Mouse (Mus musculus): ENCODE measurements around the gene Dnajb13. TPM values are rescaled to one million over a fixed set of nuclear protein-coding genes. Genes with fewer than 3 reads are reported as not detected.
"Not testable (repeated sequence)": the region's sequence is repeated elsewhere in the genome, so short reads cannot be mapped to it uniquely, and the experiment has no call there.

Dnajb13 gene
- polyA plus RNA-seq, 1 experiment from 2014 or later, result 2.8 TPM

DNA sequence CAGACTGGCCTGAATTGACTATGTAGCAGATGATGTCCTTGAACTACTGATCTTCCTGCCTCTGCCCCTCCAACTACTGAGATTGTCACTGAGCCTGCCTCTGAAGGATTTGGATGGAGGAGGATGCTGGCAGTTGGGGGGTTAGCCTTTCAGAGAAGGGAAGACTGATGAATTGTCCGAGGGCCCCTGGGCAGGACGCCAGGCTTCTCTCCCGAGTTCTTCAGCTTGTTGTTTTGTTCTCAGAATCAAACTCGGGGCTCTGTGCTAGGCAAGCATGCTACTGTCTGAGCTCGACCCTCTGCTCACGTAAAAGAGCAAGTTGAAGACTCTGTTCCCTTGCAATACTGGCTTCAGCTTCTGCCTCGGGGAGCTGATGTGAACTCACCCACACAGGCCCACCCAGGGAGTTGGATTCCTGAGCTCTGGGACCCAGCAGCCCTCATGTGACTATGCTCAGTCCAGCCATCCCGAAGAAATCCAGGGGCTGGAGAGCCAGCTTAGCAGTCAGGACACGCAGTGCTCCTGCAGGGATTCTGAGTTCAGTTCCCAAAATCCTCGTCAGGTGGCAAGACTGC, 26.2 kb downstream of the Dnajb13 start:
- Histone ChIP-seq H3K79me2 (ENCODE audit: inconsistent target) (peaks cover 4% of the 10 kb centered on the region), H3K27ac (no peak overlapping the region), H3K4me3 (ENCODE audit: inconsistent target) (no peak overlapping the region), H3K36me3 (ENCODE audit: inconsistent target) (no peaks in the 10 kb centered on the region)
- WGBS (ENCODE audit: missing documents), result 86% methylated on average over 10 of the region's 10 CpGs

DNA sequence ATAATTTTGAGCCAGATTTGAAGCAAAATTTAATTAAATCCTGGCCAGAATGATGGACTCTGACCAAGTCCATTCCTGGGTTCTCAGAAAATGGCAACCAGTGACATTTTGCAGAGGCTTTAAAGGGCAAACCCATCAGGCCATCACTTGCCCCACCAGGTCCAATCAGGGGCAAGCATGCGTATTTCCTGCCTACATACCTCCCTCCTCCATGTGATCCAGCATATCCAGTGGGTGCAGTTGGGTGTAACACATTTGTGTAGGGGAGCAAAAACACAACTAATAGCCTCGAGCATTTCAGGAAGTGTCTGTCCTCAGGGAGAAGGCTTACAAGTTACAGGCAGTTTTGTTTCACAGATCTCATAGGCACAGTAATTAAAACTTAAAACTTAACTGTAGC, 27.5 kb downstream of the Dnajb13 start:
- H3K4me3 ChIP-seq (ENCODE audit: inconsistent target), result no peak overlapping the region
- H3K27ac ChIP-seq, result no peak overlapping the region
- H3K36me3 ChIP-seq (ENCODE audit: inconsistent target), result no peaks in the 10 kb centered on the region
- H3K79me2 ChIP-seq (ENCODE audit: inconsistent target), result no peaks in the 10 kb centered on the region
- 47% methylated on average over 2 of the region's 2 CpGs for WGBS (ENCODE audit: missing documents)

- no peaks in the 10 kb centered on the region for H3K36me3 ChIP-seq (ENCODE audit: inconsistent target)
- H3K79me2 ChIP-seq (ENCODE audit: inconsistent target), result no peaks in the 10 kb centered on the region
- no peak overlapping the region for H3K4me3 ChIP-seq (ENCODE audit: inconsistent target)
- 13% methylated on average over 5 of the region's 5 CpGs for WGBS (ENCODE audit: missing documents)
- no peak overlapping the region for H3K27ac ChIP-seq
Measured at GRCm38 (mm10) chr7:100484493-100484892, 30.3 kb downstream of the Dnajb13 start.

DNA sequence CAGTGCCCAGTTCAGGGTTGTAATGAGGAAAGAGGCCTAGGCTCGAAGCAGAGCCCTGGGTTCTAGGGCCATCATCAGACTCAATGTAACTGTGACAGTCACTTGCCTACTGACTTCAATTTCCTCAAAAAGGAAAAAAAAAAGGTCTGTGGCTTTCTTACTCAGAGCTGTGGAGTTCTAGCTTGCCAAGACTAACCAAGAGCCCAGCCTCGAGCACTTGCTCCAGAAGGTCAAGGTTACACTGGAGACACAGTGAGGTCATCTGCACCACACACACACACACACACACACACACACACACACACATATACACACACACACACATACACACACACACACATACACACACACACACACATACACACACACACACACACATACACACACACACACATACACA, 32.7 kb downstream of the Dnajb13 start:
- WGBS (ENCODE audit: missing documents), result 50% methylated on average over 1 of the region's 2 CpGs
- H3K36me3 ChIP-seq (ENCODE audit: inconsistent target); H3K79me2 ChIP-seq (ENCODE audit: inconsistent target); H3K27ac ChIP-seq; H3K4me3 ChIP-seq (ENCODE audit: inconsistent target): not testable (repeated sequence)

DNA sequence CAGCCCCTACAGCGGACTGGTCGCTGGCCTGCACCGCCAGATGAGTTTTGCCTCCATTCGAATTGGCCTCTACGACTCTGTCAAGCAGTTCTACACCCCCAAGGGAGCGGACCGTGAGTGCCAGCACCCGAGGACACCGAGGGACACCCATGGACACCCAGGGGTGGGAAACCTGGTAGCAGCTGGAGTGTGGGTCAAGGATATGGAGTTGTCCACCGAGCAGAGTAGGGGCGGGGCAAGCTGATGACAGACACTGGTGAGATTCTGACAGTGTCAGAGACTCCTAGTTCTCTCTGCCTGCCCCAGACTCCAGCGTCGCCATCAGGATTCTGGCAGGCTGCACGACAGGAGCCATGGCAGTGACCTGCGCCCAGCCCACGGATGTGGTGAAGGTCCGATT, 34.6 kb downstream of the Dnajb13 start:
- Histone ChIP-seq H3K79me2 (ENCODE audit: inconsistent target) (no peaks in the 10 kb centered on the region), H3K4me3 (ENCODE audit: inconsistent target) (no peak overlapping the region), H3K27ac (no peak overlapping the region), H3K36me3 (ENCODE audit: inconsistent target) (no peaks in the 10 kb centered on the region)
- 92% methylated on average over 15 of the region's 17 CpGs for WGBS (ENCODE audit: missing documents)

DNA sequence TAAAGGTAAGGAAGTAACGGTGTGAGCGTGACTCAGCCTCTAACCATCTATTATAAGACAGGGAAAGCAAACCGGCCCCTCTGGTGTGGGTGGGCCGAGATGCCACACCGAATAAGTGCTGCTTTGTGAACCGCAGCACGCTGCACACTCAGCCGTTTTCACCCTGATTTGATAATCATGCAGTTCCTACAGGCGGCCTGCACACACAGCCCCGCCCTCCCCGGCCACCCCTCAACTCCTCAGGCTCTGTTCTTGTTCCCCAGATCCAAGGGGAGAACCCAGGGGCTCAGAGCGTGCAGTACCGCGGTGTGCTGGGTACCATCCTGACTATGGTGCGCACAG, 35.0 kb downstream of the Dnajb13 start:
- H3K36me3 ChIP-seq (ENCODE audit: inconsistent target), result no peaks in the 10 kb centered on the region
- H3K4me3 ChIP-seq (ENCODE audit: inconsistent target), result no peak overlapping the region
- H3K27ac ChIP-seq, result no peak overlapping the region
- WGBS (ENCODE audit: missing documents), result 77% methylated on average over 15 of the region's 15 CpGs
- H3K79me2 ChIP-seq (ENCODE audit: inconsistent target), result no peaks in the 10 kb centered on the region

GRCm38 (mm10) chr7:100479100-100479822, 35.5 kb downstream of the Dnajb13 start:
- no peak overlapping the region for H3K4me3 ChIP-seq (ENCODE audit: inconsistent target)
- H3K27ac ChIP-seq, result no peak overlapping the region
- 95% methylated on average over 20 of the region's 20 CpGs for WGBS (ENCODE audit: missing documents)
- H3K36me3 ChIP-seq (ENCODE audit: inconsistent target), result no peaks in the 10 kb centered on the region
- no peaks in the 10 kb centered on the region for H3K79me2 ChIP-seq (ENCODE audit: inconsistent target)

DNA sequence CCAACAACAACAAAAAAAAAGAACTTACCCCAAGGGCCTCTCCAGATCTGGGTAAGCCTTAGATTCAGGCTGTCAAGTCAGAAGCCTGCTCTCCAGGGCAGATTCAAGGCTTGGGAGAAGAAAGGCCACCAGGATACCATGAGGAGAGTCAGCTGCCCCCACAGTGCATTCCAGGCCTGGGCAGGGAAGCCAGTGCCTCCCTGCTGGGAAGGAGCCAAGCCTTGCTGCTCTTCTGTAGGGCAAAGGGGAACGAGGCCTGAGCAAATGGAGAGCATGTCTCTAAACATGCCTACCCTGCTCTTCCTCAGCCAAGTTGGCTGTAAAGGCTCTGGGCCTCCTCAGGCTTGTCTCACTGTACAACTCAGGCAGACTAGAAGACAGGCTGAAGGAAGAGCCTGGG, 40.1 kb downstream of the Dnajb13 start:
- Histone ChIP-seq H3K4me3 (ENCODE audit: inconsistent target) (no peak overlapping the region), H3K79me2 (ENCODE audit: inconsistent target) (no peaks in the 10 kb centered on the region), H3K27ac (no peak overlapping the region), H3K36me3 (ENCODE audit: inconsistent target) (peaks cover 8% of the 10 kb centered on the region; the same call in 1 of the 2 replicates)
- 57% methylated on average over 1 of the region's 1 CpGs for WGBS (ENCODE audit: missing documents)

DNA sequence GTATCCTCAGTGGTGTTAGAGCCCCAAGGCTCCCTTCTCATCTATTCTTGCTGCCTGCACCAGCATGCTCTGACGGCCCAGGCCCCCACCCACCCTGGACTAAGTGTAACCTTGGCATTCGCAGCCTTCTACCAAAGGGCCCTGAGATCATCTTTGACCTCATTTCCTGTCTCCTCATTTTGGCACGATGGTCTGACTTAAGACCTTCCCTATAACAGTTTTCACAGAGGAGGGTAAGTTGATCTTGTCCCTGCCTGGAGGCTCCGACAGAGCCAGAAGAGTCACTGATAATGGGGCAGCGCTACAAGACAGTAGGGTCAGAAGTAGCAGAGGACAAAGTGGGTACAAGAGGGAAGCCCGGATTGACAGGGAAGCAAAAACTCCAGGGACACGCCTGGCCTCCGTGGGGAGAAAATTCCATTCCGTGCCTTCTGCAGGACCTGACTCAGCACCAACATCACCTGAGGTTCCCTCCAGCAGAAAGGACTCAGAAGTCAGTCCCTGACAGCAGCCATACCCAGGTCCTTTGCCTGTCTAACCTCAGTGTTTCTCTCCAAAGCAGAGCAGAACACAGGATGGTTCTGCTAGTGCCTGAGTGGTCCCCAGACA, 40.8 kb downstream of the Dnajb13 start:
- no peak overlapping the region for H3K4me3 ChIP-seq (ENCODE audit: inconsistent target)
- H3K36me3 ChIP-seq (ENCODE audit: inconsistent target), result peaks cover 13% of the 10 kb centered on the region; the same call in 1 of the 2 replicates
- H3K27ac ChIP-seq, result no peak overlapping the region
- no peaks in the 10 kb centered on the region for H3K79me2 ChIP-seq (ENCODE audit: inconsistent target)
- 85% methylated on average over 6 of the region's 9 CpGs for WGBS (ENCODE audit: missing documents)

DNA sequence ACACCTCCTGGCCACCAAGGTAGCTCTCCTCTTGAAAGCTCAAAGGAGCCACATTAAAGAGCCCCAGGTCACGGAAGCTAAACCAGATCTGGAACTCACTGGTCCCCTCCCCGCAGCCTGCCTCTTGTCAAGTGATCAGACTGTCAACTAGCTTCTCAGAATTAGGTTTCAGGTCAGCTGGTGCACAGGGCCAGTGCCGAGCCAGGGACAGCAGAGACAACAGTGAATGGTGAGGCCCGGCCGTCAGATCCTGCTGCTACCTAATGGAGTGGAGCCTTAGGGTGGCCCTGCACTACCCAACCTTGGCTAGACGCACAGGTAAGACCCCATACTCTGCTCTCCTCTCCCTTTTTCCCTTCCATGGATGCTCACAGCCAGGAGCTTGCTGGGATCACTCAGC, 42.0 kb downstream of the Dnajb13 start, which contains the start of gene Ucp3:
TSS of gene Ucp3 (plus strand) at position 214 of the 400 bp plus-strand sequence.
- Histone ChIP-seq H3K27ac (no peak within 1 kb of the TSS), H3K36me3 (ENCODE audit: inconsistent target) (peaks cover 13% of the 10 kb centered on the region; the same call in 1 of the 2 replicates), H3K4me3 (ENCODE audit: inconsistent target) (no peak within 1 kb of the TSS), H3K79me2 (ENCODE audit: inconsistent target) (no peaks in the 10 kb centered on the region)
- 92% methylated on average over 4 of the region's 6 CpGs for WGBS (ENCODE audit: missing documents)

- Histone ChIP-seq H3K79me2 (ENCODE audit: inconsistent target) (no peaks in the 10 kb centered on the region), H3K36me3 (ENCODE audit: inconsistent target) (peaks cover 13% of the 10 kb centered on the region; the same call in 1 of the 2 replicates), H3K4me3 (ENCODE audit: inconsistent target) (no peak overlapping the region), H3K27ac (no peak overlapping the region)
- 100% methylated on average over 1 of the region's 1 CpGs for WGBS (ENCODE audit: missing documents)
Measured at GRCm38 (mm10) chr7:100471407-100471797, 43.4 kb downstream of the Dnajb13 start.

DNA sequence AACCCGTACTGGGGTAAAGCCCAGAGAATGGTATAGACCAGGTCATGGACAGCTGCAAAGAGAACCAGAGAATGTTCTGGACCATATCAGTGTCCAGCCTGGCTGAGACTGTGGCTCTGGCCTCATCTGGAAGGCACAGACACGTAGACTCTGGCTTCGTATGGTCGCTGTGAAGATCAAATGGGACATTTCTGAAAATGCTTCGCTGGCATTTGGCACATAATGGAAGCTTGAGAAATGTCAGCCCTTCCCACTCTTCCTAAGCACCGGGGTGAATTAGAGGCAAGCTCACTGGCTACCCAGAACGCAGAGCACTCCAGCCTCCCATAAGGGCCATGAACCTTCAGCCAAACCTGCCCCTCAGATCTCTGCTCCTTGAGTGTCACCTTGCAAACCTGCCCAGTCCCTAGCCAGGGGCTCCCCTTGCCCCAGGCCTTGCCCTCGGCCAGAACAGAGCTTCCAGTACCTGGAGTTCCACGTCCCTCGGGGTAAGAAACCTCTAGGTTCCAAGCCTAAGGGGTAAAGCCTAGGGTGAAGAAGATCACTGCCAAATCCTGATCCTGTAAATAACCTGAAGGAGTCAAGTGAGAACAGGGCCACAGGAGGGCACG, 43.9 kb downstream of the Dnajb13 start:
- Histone ChIP-seq H3K4me3 (ENCODE audit: inconsistent target) (no peak overlapping the region), H3K79me2 (ENCODE audit: inconsistent target) (no peaks in the 10 kb centered on the region), H3K36me3 (ENCODE audit: inconsistent target) (peaks cover 13% of the 10 kb centered on the region; the same call in 1 of the 2 replicates), H3K27ac (no peak overlapping the region)
- WGBS (ENCODE audit: missing documents), result 96% methylated on average over 11 of the region's 11 CpGs

DNA sequence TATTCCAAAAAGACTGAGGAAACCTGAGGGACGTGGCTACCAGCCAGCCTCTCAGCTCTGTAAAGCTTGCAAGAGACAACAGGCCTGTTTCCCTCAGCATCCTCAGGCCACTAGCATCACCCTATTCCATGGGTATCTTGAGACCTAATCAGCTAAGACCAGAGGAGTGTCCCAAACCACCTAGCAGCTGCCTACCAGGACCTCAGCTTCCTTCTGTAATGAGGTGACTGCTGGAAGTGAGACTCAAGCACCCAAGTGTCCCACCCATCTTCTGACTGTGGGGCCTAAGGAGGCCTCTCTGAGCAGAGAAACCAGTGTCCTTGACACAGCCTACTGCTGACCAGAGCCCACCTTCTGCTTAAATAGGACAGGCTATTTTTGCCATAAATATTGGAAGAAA, 45.3 kb downstream of the Dnajb13 start:
- 100% methylated on average over 1 of the region's 1 CpGs for WGBS (ENCODE audit: missing documents)
- Histone ChIP-seq H3K36me3 (ENCODE audit: inconsistent target) (peaks cover 13% of the 10 kb centered on the region; the same call in 1 of the 2 replicates), H3K79me2 (ENCODE audit: inconsistent target) (no peaks in the 10 kb centered on the region), H3K27ac (no peak overlapping the region), H3K4me3 (ENCODE audit: inconsistent target) (no peak overlapping the region)

DNA sequence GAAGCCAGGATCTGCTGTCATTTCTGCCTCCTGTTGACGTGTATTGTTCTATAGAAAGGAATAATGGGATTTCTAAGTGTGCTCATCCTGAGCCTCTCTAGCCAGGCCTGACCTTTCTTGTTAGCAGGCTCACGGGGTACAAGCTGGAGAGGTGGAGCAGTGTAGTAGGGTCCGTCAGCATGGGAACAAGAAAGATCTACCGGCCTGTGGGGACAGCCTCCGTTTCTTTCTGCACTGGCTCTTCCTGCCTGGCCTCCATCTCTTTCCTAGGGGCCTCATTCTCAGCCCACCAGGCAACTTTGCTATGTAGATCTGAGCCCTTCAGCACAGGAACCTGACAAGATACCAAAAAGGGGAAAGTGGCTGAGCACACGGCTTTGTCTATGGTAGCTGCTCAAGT, 46.0 kb downstream of the Dnajb13 start:
- H3K4me3 ChIP-seq (ENCODE audit: inconsistent target), result no peak overlapping the region
- peaks cover 13% of the 10 kb centered on the region; the same call in 1 of the 2 replicates for H3K36me3 ChIP-seq (ENCODE audit: inconsistent target)
- H3K27ac ChIP-seq, result no peak overlapping the region
- WGBS (ENCODE audit: missing documents), result 93% methylated on average over 6 of the region's 6 CpGs
- no peaks in the 10 kb centered on the region for H3K79me2 ChIP-seq (ENCODE audit: inconsistent target)
